Mouse (Mus musculus) layer of hippocampus, adult 18-20 months (tissue): ENCODE data around the gene Plagl2. TPM values are rescaled to one million over a fixed set of nuclear protein-coding genes. Genes with fewer than 3 reads are reported as not detected.

Experiments
- DNase-seq, 2 experiments: peaks; one replicate each; pipeline ENCODE4 v3.0.0; 2022; ENCODE audit warnings: low spot score in 2 of 2
- total RNA-seq, 2 experiments: library from RNA; stranded (reverse); gene quantifications; 2 replicates each; pipeline ENCODE4 v1.2.3; 2021

The Plagl2 gene
- total RNA-seq, 2 experiments from 2014 or later = 5.9 TPM

DNA sequence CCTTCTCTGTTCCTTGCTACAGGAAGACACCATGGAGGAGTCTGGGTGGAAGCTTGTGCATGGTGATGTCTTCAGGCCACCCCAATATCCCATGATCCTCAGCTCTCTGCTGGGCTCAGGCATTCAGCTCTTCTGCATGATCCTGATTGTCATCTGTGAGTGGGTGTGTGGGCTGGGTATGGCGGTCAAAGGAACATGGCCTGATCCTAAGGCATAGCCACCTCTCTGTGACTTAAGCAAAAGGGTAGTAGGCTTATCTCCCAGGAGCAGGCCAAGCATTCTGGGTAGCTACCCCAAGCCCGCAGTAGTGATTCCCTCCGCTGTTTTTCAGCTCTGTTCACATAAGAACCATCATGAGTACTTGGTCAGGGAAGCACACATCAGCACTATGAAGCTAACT is 47.0 kb downstream of the Plagl2 start:
- DNase-seq = no peak

DNA sequence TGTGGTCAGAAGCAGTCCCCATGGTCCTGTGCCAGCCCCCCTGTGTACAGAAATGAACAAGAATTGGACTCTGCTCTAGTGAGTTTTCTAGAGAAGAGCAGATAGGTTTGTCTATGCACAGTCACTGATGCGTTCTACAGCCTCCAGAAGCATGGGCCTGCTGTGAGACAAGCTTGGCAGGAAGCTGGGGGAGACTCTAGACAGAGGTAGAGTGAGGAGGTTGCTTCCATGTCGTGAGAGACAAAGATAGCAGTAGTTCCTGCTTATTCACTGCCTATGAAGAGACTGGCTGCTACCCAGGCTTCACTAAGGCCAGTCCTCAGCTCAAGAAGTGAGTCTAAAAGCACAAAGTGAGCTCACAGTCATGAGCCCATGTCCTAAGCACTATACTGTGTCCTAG is 50.0 kb downstream of the Plagl2 start:
- DNase-seq = no peak

DNA sequence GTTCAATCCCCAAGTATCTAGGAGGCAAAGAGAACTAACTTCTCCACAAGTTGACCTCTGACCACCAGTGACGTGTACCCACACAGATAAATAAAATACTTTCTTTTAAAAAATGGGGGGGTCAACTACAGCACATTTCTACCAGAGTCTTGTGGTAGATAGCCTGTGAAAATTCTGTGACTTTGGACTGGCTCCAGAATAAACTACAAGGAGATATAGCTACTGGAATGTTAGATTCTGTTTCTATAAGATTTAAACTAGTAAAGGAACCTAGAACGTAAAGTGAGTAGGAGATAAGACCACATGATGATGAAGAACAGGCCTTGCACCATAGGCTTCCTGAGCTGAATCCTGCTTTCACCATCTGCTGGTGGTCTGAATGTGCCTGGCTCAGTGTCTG is 53.4 kb downstream of the Plagl2 start:
- no peak for DNase-seq

DNA sequence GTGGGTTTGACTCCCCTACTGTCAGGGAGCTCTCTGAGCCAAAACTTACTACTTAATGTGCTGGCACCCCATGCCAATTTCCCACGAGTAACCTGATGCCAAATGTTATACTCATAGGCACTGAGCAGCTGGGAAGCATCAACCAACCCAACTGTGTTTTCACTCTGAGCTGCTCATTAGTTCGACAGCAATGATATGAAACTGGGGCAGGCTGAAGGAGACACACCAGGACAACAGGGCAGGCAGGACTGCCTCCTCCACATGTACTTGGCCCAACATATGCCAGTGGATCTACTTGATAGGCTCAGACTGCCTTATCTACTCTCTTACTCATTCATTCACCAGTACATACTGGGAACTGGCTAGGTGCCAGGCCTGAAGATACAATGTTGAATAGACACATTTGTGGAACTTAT is 55.0 kb downstream of the Plagl2 start:
- DNase-seq = peak; percentile 82 to 93

DNA sequence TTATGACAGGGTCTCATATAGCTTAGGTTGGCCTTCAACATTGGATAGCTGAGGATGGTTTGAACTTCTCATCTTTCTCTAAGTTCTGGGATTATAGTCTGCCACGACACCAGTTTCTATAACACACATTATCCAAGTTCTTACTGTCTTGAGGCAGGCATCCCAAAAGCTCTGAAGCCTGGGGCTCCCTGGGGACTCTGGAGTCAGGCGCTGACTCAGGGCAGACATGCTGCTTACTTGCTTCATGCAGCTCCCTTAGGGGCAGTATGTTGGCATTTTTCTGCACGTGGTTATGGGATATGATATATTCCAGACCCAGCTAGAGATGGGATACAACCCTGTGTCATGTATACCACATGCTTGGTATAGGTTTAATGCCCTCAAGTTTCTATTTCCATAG is 61.3 kb downstream of the Plagl2 start:
- DNase-seq = no peak

DNA sequence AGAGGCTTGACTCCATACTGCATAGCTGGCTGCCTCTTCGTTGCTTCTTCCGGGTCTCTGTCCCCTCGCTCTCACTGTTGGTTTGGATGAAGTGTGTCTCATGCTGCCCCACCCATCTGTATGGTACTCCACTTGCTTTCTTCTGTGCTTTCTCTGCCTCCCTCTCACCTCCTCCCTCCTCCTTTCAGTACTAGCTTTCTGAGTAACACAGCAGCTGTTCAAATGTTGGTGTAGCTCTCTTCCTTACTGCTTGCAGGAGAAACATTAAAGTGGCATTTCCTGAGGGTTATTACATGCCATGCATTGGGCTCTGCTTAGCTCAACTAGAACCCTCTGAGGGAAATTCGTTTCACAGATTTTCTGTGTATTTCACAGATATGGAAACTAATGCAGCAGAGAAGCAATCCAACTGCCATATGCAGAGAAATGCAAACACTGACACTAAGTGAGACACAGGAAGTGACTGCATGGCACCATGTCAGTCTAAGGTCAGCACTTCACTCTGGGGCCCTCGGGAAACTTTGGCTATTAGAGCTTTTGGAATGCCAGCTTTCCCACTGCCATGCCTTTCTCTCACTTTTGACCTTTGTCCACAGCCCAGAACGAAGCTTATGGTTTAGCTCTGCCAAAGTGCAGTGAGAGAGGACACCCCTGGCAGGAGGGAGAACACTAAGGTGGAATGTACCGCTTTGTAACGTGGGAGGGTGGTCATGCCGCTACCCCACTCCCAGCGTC is 61.9 kb downstream of the Plagl2 start:
- peak in 1 of 2 experiments; percentile 9 for DNase-seq

Other genes with a start within 250 kb of the Plagl2 start
- gene Pdrg1, start 226.0 kb downstream of the Plagl2 start, total RNA-seq = 10 to 100 TPM; 40.5 to 42.9 TPM
- 1 to 10 TPM; 1.4 to 2.5 TPM for gene Xkr7, start 209.6 kb downstream of the Plagl2 start, total RNA-seq
- gene Ccm2l, start 175.5 kb downstream of the Plagl2 start, total RNA-seq = 1 to 10 TPM; 2.2 to 3.1 TPM
- 1 to 10 TPM; 1.5 to 2.0 TPM for gene Hck, start 133.0 kb downstream of the Plagl2 start, total RNA-seq
- gene Tm9sf4, start 80.1 kb downstream of the Plagl2 start, total RNA-seq = 10 to 100 TPM; 83.4 to 93.9 TPM
- 10 to 100 TPM; 20.7 to 21.7 TPM for gene Tspyl3, start 16.0 kb downstream of the Plagl2 start, total RNA-seq
- 10 to 100 TPM; 15.4 to 15.8 TPM for gene Pofut1, start 107 bp upstream of the Plagl2 start, total RNA-seq
- 10 to 100 TPM; 54.2 to 54.8 TPM for gene Kif3b, start 50.0 kb upstream of the Plagl2 start, total RNA-seq
- 10 to 100 TPM; 30.3 to 31.7 TPM for gene Asxl1, start 104.4 kb upstream of the Plagl2 start, total RNA-seq